Mouse (Mus musculus) testis, adult 2 months (tissue): ENCODE results near the gene Tob1.

Source experiments
- CTCF ChIP-seq: fragments of 200-500 bp; IDR thresholded peaks from 2 replicates; pipeline ENCODE4 v1.5.1; 2012; ENCODE audit warnings: low read depth, mild to moderate bottlenecking, inconsistent platforms, low read length, moderate library complexity; ENCODE audit not compliant: control insufficient read depth, insufficient read depth, insufficient replicate concordance
- POLR2A ChIP-seq: fragments of 200-500 bp; IDR thresholded peaks from 2 replicates; pipeline ENCODE4 v1.6.1; 2012; ENCODE audit warnings: low read depth, mild to moderate bottlenecking, inconsistent platforms, low read length, moderate library complexity; ENCODE audit not compliant: control insufficient read depth

DNA sequence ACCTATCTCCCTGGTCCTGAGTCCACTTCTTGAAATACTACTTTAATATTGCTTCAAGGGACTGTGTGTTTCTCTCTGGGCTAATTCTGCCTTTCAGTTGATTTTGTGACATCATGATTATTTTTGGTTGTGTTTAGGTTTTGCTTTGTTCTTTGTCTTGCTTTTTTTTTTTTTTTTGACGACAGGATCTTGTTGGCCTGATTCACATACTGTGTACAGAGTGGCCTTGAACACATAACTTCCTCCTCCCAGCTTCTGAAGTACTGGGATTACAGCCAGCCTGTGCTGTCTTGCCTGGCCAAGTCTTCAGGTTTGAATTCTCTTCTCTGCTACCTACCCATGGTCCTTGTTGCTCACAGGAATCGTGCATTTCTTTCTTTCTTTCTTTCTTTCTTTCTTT lies 27.6 kb upstream of the Tob1 start:
- TF ChIP-seq POLR2A (no peak), CTCF (no peak)
